Mouse (Mus musculus): ENCODE measurements around the gene Ctsg. TPM values are rescaled to one million over a fixed set of nuclear protein-coding genes. Genes with fewer than 3 reads are reported as not detected.
"Not testable (repeated sequence)": the region's sequence is repeated elsewhere in the genome, so short reads cannot be mapped to it uniquely, and the experiment has no call there.

Gene Ctsg
- total and polyA plus RNA-seq, 2 experiments from 2014 or later = 0.41 TPM; not detected in 1

DNA sequence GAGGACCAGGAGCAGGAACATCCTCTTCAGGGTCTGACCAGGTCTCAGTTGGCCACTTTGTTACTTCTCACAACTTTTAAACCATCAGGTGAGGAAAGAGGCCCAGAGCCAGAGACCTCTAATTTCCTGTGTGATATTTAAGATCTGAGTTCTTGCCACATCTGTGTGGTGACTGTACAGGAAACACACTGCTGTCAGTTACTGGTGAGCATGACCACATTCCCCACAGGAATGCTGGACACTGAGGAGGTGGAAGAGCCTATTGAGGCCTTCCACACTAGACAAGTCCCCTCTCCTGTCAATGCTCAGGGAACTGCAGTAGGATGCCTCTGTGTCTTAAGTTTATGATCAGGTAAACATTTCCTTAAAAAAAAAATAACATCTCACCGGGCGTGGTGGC lies 17.2 kb downstream of the Ctsg start, which contains the start of gene Mcpt8:
TSS of gene Mcpt8 (minus strand) at position 107 of the 400 bp plus-strand sequence.
- DNase-seq = no peak
- no peaks in the 10 kb centered on the region for H3K36me3 ChIP-seq (ENCODE audit: insufficient read depth)
- no peaks in the 10 kb centered on the region for H3K9me3 ChIP-seq (ENCODE audit: low read length)
- WGBS = 96% methylated on average over 2 of the region's 2 CpGs
- H3K9ac ChIP-seq = no peak within 1 kb of the TSS
- no peak for ATAC-seq
- no peak within 1 kb of the TSS for H3K4me2 ChIP-seq (ENCODE audit: low read depth)
- no peak within 1 kb of the TSS for H3K27ac ChIP-seq (ENCODE audit: low read depth, low read length)
- H3K4me1 ChIP-seq (ENCODE audit: insufficient read depth) = no peaks in the 10 kb centered on the region
- no peak within 1 kb of the TSS for H3K4me3 ChIP-seq (ENCODE audit: low read depth, low read length)
- no peaks in the 10 kb centered on the region for H3K27me3 ChIP-seq (ENCODE audit: insufficient read depth, low read length)
- no peak for TF ChIP-seq CTCF (IDR thresholded peaks at IDR 0.05; ENCODE audit: low read depth)

DNA sequence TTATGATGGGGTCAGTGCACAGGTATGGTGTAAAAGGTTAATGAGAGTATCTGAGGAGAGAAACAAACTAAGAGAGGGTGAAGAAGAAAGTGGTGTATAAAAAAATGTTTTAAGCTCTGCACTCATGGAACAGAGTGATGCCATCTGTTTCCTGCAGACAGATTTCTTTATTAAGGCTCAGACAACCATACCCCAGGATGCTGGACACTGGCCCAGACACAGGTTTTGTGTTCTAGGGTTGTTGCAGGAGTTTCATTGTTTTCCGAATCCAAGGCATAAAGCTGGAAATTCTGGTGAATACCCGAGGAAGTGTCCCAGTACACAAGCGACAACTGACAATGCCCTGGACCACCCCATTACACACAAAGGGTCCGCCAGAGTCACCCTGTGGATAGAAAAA lies 20.4 kb downstream of the Ctsg start:
- no peak for TF ChIP-seq CTCF (IDR thresholded peaks at IDR 0.05; ENCODE audit: low read depth)
- ATAC-seq (no peak), DNase-seq (no peak)
- Histone ChIP-seq H3K4me3 (ENCODE audit: low read depth, low read length) (no peak overlapping the region), H3K27me3 (ENCODE audit: insufficient read depth, low read length) (no peaks in the 10 kb centered on the region), H3K9me3 (ENCODE audit: low read length) (no peaks in the 10 kb centered on the region), H3K9ac (no peak overlapping the region), H3K27ac (ENCODE audit: low read depth, low read length) (no peak overlapping the region), H3K36me3 (ENCODE audit: insufficient read depth) (no peaks in the 10 kb centered on the region), H3K4me2 (ENCODE audit: low read depth) (no peak overlapping the region), H3K4me1 (ENCODE audit: insufficient read depth) (no peaks in the 10 kb centered on the region)
- 46% methylated on average over 4 of the region's 4 CpGs for WGBS

DNA sequence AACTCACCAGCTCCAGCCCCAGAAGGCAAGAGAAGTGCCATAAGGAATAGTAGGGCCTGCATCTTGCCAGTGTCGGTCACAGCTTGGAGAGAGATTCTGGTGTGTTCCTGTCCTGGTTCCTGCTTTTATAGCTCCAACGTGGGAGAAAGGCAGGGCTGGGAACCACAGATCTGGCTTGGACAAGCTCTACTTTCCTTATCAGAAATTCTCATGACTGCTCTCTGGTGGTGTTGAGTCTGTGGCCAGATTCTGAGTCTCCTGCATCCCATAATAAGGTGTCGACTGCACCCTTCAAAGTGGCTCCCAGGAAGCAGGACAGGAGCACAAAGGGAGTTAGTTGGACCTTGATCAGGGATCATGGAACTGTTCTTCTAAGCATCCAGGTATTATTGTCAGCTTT lies 40.2 kb downstream of the Ctsg start, which contains the start of gene Mcpt4:
TSS of gene Mcpt4 (minus strand) at position 101 of the 400 bp plus-strand sequence.
- not testable (repeated sequence) for DNase-seq; H3K9ac ChIP-seq; H3K27ac ChIP-seq (ENCODE audit: low read depth, low read length); H3K4me2 ChIP-seq (ENCODE audit: low read depth); ATAC-seq; H3K4me3 ChIP-seq (ENCODE audit: low read depth, low read length); H3K4me1 ChIP-seq (ENCODE audit: insufficient read depth); H3K36me3 ChIP-seq (ENCODE audit: insufficient read depth); H3K27me3 ChIP-seq (ENCODE audit: insufficient read depth, low read length); H3K9me3 ChIP-seq (ENCODE audit: low read length)
- 85% methylated on average over 3 of the region's 3 CpGs for WGBS

DNA sequence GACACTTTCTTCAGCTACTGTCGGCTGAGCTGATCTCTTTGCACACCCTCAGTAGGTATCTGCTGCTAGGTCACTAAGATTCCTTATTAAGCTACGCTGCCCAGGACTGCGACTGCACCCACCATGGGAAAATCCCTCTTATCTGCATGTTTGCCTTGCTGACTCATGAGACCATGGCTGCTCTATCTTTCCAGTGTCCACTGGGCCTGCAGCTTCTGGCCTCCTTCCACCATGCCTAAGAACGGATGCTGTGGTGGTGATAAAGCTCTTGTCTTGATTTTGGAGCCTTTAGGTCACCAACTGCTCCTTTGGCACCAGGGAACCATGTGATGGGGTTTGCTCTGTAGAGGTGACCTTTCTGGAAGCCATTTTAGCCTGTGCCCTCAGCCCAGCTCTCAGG lies 44.7 kb downstream of the Ctsg start:
- ATAC-seq = no peak
- no peak overlapping the region for H3K4me3 ChIP-seq (ENCODE audit: low read depth, low read length)
- H3K4me2 ChIP-seq (ENCODE audit: low read depth) = no peak overlapping the region
- H3K9ac ChIP-seq = no peak overlapping the region
- no peaks in the 10 kb centered on the region for H3K36me3 ChIP-seq (ENCODE audit: insufficient read depth)
- H3K9me3 ChIP-seq (ENCODE audit: low read length) = no peaks in the 10 kb centered on the region
- no peak for TF ChIP-seq CTCF (IDR thresholded peaks at IDR 0.05; ENCODE audit: low read depth)
- no peak for DNase-seq
- 86% methylated on average over 4 of the region's 4 CpGs for WGBS
- H3K27ac ChIP-seq (ENCODE audit: low read depth, low read length) = no peak overlapping the region
- no peaks in the 10 kb centered on the region for H3K4me1 ChIP-seq (ENCODE audit: insufficient read depth)
- no peaks in the 10 kb centered on the region for H3K27me3 ChIP-seq (ENCODE audit: insufficient read depth, low read length)

DNA sequence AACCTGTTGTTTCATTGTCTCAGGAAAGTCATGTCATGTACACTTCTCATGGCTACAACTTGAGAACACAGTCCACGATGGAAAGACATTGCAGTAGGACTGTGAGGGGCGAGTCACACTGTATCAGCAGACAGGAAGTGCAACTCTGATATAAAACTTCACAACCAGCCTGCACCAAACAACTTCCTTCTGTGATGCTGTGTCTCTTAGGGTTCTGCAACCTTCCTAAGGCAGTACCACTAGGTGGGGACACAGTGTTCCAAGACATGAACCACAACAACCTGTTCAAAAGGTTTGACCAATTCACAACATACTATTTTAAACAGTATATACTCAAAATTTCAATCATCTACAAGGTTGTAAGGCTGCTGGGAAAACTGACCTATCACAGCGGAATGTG lies 47.0 kb downstream of the Ctsg start:
- H3K4me3 ChIP-seq (ENCODE audit: low read depth, low read length) = no peak overlapping the region
- 89% methylated on average over 3 of the region's 3 CpGs for WGBS
- no peaks in the 10 kb centered on the region for H3K4me1 ChIP-seq (ENCODE audit: insufficient read depth)

More for the DNA sequence above, 47.0 kb downstream of the Ctsg start:
- no peak overlapping the region for H3K9ac ChIP-seq
- ATAC-seq = no peak
- no peak for TF ChIP-seq CTCF (IDR thresholded peaks at IDR 0.05; ENCODE audit: low read depth)
- no peaks in the 10 kb centered on the region for H3K9me3 ChIP-seq (ENCODE audit: low read length)
- H3K4me2 ChIP-seq (ENCODE audit: low read depth) = no peak overlapping the region
- DNase-seq = no peak
- H3K36me3 ChIP-seq (ENCODE audit: insufficient read depth) = no peaks in the 10 kb centered on the region
- H3K27me3 ChIP-seq (ENCODE audit: insufficient read depth, low read length) = no peaks in the 10 kb centered on the region
- H3K27ac ChIP-seq (ENCODE audit: low read depth, low read length) = no peak overlapping the region

Small RNA genes lying within 50 kb of the gene (microRNA-seq; reads per million reads assigned to microRNA genes)
- 0 reads per million in 2 experiments for gene Mir6949

Other genes with a start within 250 kb of the Ctsg start
- gene Nynrin, start 248.6 kb downstream of the Ctsg start, total RNA-seq (2014; rRNA removed) = 24.2 and 28.5 TPM in 2 replicates
- gene Nynrin, start 248.6 kb downstream of the Ctsg start, polyA plus RNA-seq (2015; fragmentation: Nextera tagmentation; extraction: Ambion mirVana) = 4.4 and 5.5 TPM in 2 replicates
- gene Cbln3, start 218.2 kb downstream of the Ctsg start, total RNA-seq (2014; rRNA removed) = 0.29 and 0.46 TPM in 2 replicates
- 0.24 and 0.33 TPM in 2 replicates for gene Cbln3, start 218.2 kb downstream of the Ctsg start, polyA plus RNA-seq (2015; fragmentation: Nextera tagmentation; extraction: Ambion mirVana)
- 13.6 and 20.0 TPM in 2 replicates for gene Khnyn, start 217.6 kb downstream of the Ctsg start, total RNA-seq (2014; rRNA removed)
- gene Khnyn, start 217.6 kb downstream of the Ctsg start, polyA plus RNA-seq (2015; fragmentation: Nextera tagmentation; extraction: Ambion mirVana) = 3.2 and 5.3 TPM in 2 replicates
- gene Sdr39u1, start 202.3 kb downstream of the Ctsg start, total RNA-seq (2014; rRNA removed) = 96.2 and 103 TPM in 2 replicates
- 131 and 132 TPM in 2 replicates for gene Sdr39u1, start 202.3 kb downstream of the Ctsg start, polyA plus RNA-seq (2015; fragmentation: Nextera tagmentation; extraction: Ambion mirVana)
- gene Cma1, start 157.9 kb downstream of the Ctsg start, total RNA-seq (2014; rRNA removed) = 0.76 and 2.6 TPM in 2 replicates
- gene Cma1, start 157.9 kb downstream of the Ctsg start, polyA plus RNA-seq (2015; fragmentation: Nextera tagmentation; extraction: Ambion mirVana) = 3.7 and 4.4 TPM in 2 replicates
- gene Cma2, start 151.6 kb downstream of the Ctsg start, total RNA-seq (2014; rRNA removed) = not detected in 2 replicates
- gene Cma2, start 151.6 kb downstream of the Ctsg start, polyA plus RNA-seq (2015; fragmentation: Nextera tagmentation; extraction: Ambion mirVana) = not detected in 2 replicates
- gene Mcpt1, start 84.6 kb downstream of the Ctsg start, total RNA-seq (2014; rRNA removed) = not detected in 2 replicates
- gene Mcpt1, start 84.6 kb downstream of the Ctsg start, polyA plus RNA-seq (2015; fragmentation: Nextera tagmentation; extraction: Ambion mirVana) = not detected in 2 replicates
- gene Mcpt9, start 72.1 kb downstream of the Ctsg start, total RNA-seq (2014; rRNA removed) = not detected in 2 replicates
- gene Mcpt9, start 72.1 kb downstream of the Ctsg start, polyA plus RNA-seq (2015; fragmentation: Nextera tagmentation; extraction: Ambion mirVana) = not detected in 2 replicates
- not detected in 2 replicates for gene Mcpt2, start 60.5 kb downstream of the Ctsg start, total RNA-seq (2014; rRNA removed)
- gene Mcpt2, start 60.5 kb downstream of the Ctsg start, polyA plus RNA-seq (2015; fragmentation: Nextera tagmentation; extraction: Ambion mirVana) = not detected in 2 replicates
- 0.46 TPM in 1 of 2 replicates, not detected in the other for gene Mcpt4, start 40.3 kb downstream of the Ctsg start, total RNA-seq (2014; rRNA removed)
- 0.36 TPM in 1 of 2 replicates, not detected in the other for gene Mcpt4, start 40.3 kb downstream of the Ctsg start, polyA plus RNA-seq (2015; fragmentation: Nextera tagmentation; extraction: Ambion mirVana)
- gene Mcpt8, start 17.3 kb downstream of the Ctsg start, total RNA-seq (2014; rRNA removed) = not detected in 2 replicates
- not detected in 2 replicates for gene Mcpt8, start 17.3 kb downstream of the Ctsg start, polyA plus RNA-seq (2015; fragmentation: Nextera tagmentation; extraction: Ambion mirVana)
- gene Gzme, start 18.1 kb upstream of the Ctsg start, total RNA-seq (2014; rRNA removed) = not detected in 2 replicates
- gene Gzme, start 18.1 kb upstream of the Ctsg start, polyA plus RNA-seq (2015; fragmentation: Nextera tagmentation; extraction: Ambion mirVana) = not detected in 2 replicates
- not detected in 2 replicates for gene Gzmd, start 30.0 kb upstream of the Ctsg start, total RNA-seq (2014; rRNA removed)
- gene Gzmd, start 30.0 kb upstream of the Ctsg start, polyA plus RNA-seq (2015; fragmentation: Nextera tagmentation; extraction: Ambion mirVana) = not detected in 2 replicates
- not detected in 2 replicates for gene Gzmg, start 57.0 kb upstream of the Ctsg start, total RNA-seq (2014; rRNA removed)
- gene Gzmg, start 57.0 kb upstream of the Ctsg start, polyA plus RNA-seq (2015; fragmentation: Nextera tagmentation; extraction: Ambion mirVana) = not detected in 2 replicates
- not detected in 2 replicates for gene Gzmn, start 72.0 kb upstream of the Ctsg start, total RNA-seq (2014; rRNA removed)
- not detected in 2 replicates for gene Gzmn, start 72.0 kb upstream of the Ctsg start, polyA plus RNA-seq (2015; fragmentation: Nextera tagmentation; extraction: Ambion mirVana)
- not detected in 2 replicates for gene Gzmf, start 108.8 kb upstream of the Ctsg start, total RNA-seq (2014; rRNA removed)
- not detected in 2 replicates for gene Gzmf, start 108.8 kb upstream of the Ctsg start, polyA plus RNA-seq (2015; fragmentation: Nextera tagmentation; extraction: Ambion mirVana)
- gene Gzmc, start 132.1 kb upstream of the Ctsg start, total RNA-seq (2014; rRNA removed) = not detected in 2 replicates
- gene Gzmc, start 132.1 kb upstream of the Ctsg start, polyA plus RNA-seq (2015; fragmentation: Nextera tagmentation; extraction: Ambion mirVana) = not detected in 2 replicates
- not detected in 2 replicates for gene Gzmb, start 159.7 kb upstream of the Ctsg start, total RNA-seq (2014; rRNA removed)
- not detected in 2 replicates for gene Gzmb, start 159.7 kb upstream of the Ctsg start, polyA plus RNA-seq (2015; fragmentation: Nextera tagmentation; extraction: Ambion mirVana)